In genomic region chr2:4452590-4453400, GRCm38 (mm10) we compare ENCODE assay signal across 8 mouse cellular contexts.
DNase-seq lines count a peak whose midpoint lies in the region; ATAC-seq and TF ChIP-seq lines count a peak whose summit lies in the region.

No protein-coding gene starts in this region.

- no peaks in the 10 kb centered on the region for H3K27me3 ChIP-seq in intestine, embryonic 16.5 days (replicated peaks; ENCODE audit: control insufficient read depth, insufficient read depth, low read length)

- no peaks in the 10 kb centered on the region for H3K36me3 ChIP-seq in intestine, embryonic 16.5 days (ENCODE audit: control insufficient read depth, insufficient read depth, low read length)

- intact Hi-C loops in heart, postnatal 25 days (cut with DNase I), result no loop called here
- intact Hi-C loops in gastrocnemius, adult 2 months (cut with DNase I), result no loop called here
- intact Hi-C loops in left cerebral cortex, postnatal 25 days (cut with DNase I), result no loop called here

- ATAC-seq in intestine, embryonic 16.5 days, result no peak

- peaks cover 15% of the 10 kb centered on the region for H3K4me1 ChIP-seq in intestine, embryonic 16.5 days (ENCODE audit: control insufficient read depth, insufficient read depth, low read length)

- no peak overlapping the region for H3K9ac ChIP-seq in intestine, embryonic 16.5 days (ENCODE audit: low read depth, low read length)

- no peak overlapping the region for H3K4me2 ChIP-seq in intestine, embryonic 16.5 days (ENCODE audit: low read depth, low read length)

- H3K9me3 ChIP-seq in intestine, embryonic 16.5 days (ENCODE audit: control insufficient read depth, low read length), result no peaks in the 10 kb centered on the region

- 66% methylated on average over 12 of the region's 12 CpGs for WGBS in intestine, embryonic 16.5 days

- TF ChIP-seq CTCF in gastrocnemius, adult 2 months (IDR thresholded peaks at IDR 0.05), result no peak

- DNase-seq in heart, adult 18-20 months, result peak; percentile 62 to 75
- no peak for DNase-seq in heart, postnatal 25 days (ENCODE audit: low spot score)
- peak; percentile 57 for DNase-seq in gastrocnemius, adult 2 months
- peak; percentile 72 for DNase-seq in lung, postnatal 36 days
- no peak for DNase-seq in cerebellum, postnatal 25 days
- DNase-seq in cerebellum, postnatal 10 days, result no peak
- no peak for DNase-seq in left cerebral cortex, postnatal 25 days (ENCODE audit: low spot score in 2 of 2)

- peak overlapping the region; percentile 56 for H3K27ac ChIP-seq in gastrocnemius, adult 2 months
- H3K27ac ChIP-seq in intestine, embryonic 16.5 days (ENCODE audit: low read length), result 0 out of 2 replicates have a peak overlapping the region, but pooled peaks have one; percentile 18

- no peak overlapping the region for H3K4me3 ChIP-seq in gastrocnemius, adult 2 months
- no peak overlapping the region for H3K4me3 ChIP-seq in intestine, embryonic 16.5 days (ENCODE audit: low read length)

Comparison
In these comparisons a context has a peak if more than half of its experiments do, and no peak if none do; other contexts are left out.
1. DNase-seq: peak in heart, adult 18-20 months (2 of 2), gastrocnemius, adult 2 months (single experiment) and lung, postnatal 36 days (single experiment); none in heart, postnatal 25 days (single experiment), cerebellum, postnatal 25 days (0 of 2), cerebellum, postnatal 10 days (0 of 2) and left cerebral cortex, postnatal 25 days (0 of 2).